Mouse (Mus musculus) CD4-positive, CD25-positive, alpha-beta regulatory T cell, adult 4 months (primary cell): ENCODE results near the gene Smim1. TPM values are rescaled to one million over a fixed set of nuclear protein-coding genes. Genes with fewer than 3 reads are reported as not detected.

Experiments
- ATAC-seq: one replicate; pipeline ENCODE4 v1.8.0; 2017
- polyA plus RNA-seq, 2 experiments: library from polyadenylated mRNA; unstranded; fragments of 100-300 nt; shearing (Covaris generic); gene quantifications; one replicate each; pipeline ENCODE4 v1.2.1; 2017

Gene Smim1
- polyA plus RNA-seq, 2 experiments from 2014 or later, result 0.12 to 0.65 TPM

DNA sequence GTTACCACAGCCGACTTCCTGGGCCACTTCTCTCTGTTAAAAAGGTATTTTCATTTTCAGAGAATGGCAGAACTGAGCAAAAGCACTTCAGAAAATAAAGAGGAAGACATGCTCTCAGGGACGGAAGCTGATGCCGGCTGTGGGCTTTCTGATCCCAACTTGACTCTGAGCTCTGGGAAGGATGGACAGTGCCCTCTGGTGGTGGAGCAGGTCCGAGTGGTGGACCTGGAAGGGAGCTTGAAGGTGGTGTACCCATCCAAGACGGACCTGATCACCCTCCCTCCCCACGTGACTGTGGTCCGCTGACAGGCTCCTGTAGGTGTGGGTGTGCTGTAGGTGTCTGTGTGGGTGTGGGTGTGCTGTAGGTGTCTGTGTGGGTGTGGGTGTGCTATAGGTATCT, 6.5 kb downstream of the Smim1 start:
- ATAC-seq, result no peak

DNA sequence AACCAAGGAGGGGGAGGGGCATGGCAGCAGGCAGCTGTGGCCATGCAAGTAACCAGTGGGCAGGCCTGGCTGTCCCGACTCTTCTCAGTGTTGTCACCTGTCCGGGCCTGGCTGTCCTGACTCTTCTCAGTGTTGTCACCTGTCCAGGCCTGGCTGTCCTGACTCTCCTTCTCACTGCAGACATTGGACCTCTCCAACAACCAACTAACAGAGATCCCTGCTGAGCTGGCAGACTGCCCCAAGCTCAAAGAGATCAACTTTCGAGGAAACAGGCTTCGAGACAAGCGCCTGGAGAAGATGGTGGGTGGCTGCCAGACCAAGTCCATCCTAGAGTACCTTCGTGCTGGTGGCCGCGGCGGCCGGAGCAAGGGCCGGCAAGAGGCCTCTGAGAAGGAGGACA, 10.6 kb downstream of the Smim1 start:
- no peak for ATAC-seq

- ATAC-seq, result peak; percentile 40
These were observed 13.7 kb downstream of the Smim1 start for GRCm38 (mm10) chr4:154012132-154012882.

GRCm38 (mm10) chr4:154011646-154012089, 14.4 kb downstream of the Smim1 start, which contains the start of gene Lrrc47:
Lrrc47 (plus strand) TSS chr4:154011731.
- peak; percentile 91 for ATAC-seq

- peak; percentile 63 for ATAC-seq
These were observed 15.0 kb downstream of the Smim1 start for GRCm38 (mm10) chr4:154010907-154011645.

GRCm38 (mm10) chr4:154007759-154008158, 18.3 kb downstream of the Smim1 start:
- no peak for ATAC-seq

GRCm38 (mm10) chr4:154006264-154006663, 19.8 kb downstream of the Smim1 start:
- ATAC-seq, result no peak

GRCm38 (mm10) chr4:154005488-154005887, 20.5 kb downstream of the Smim1 start:
- ATAC-seq, result no peak

- ATAC-seq, result no peak
These were observed 32.5 kb downstream of the Smim1 start for GRCm38 (mm10) chr4:153993505-153993904.

- no peak for ATAC-seq
These were observed 33.3 kb downstream of the Smim1 start for GRCm38 (mm10) chr4:153992715-153993114.

DNA sequence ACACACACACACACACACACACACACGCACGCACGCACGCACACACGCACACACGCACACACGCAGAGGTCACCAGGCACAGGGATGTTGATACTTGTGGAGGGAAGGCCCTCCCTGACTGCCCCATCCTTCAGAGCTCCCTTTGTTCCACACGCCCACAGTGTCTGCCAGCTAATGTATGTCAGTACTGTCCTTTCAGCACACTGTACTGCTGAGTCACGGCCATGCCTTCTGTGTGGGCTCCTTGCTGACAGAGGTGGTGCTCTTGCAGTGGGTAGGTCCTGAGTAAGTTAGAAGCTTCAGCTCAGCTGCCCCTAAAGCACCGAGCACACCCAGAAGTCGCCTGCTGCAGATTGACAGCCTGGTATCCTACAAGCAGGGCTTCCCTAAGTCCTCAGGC, 45.6 kb downstream of the Smim1 start:
- ATAC-seq, result no peak

GRCm38 (mm10) chr4:153979243-153979642, 46.8 kb downstream of the Smim1 start:
- ATAC-seq, result no peak

DNA sequence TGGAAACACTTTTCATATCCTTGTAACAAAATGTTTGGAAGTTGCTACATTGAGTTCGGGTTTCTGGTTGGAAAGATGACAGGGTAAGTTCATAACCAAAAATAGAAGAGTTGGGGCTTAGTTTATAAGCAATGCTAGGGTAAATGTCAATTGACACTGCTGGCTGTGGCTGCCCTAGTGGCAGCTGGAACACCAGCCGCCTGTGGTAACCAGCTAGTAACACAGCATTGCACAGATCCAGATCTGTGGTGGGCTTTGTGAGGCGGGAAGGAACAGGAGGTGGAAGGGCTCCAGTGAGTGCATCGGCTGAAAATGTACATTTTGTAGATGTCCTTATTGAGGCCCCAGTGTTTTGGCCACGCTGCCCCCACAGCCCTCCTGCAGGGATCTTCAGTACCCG, 50.3 kb downstream of the Smim1 start:
- no peak for ATAC-seq

DNA sequence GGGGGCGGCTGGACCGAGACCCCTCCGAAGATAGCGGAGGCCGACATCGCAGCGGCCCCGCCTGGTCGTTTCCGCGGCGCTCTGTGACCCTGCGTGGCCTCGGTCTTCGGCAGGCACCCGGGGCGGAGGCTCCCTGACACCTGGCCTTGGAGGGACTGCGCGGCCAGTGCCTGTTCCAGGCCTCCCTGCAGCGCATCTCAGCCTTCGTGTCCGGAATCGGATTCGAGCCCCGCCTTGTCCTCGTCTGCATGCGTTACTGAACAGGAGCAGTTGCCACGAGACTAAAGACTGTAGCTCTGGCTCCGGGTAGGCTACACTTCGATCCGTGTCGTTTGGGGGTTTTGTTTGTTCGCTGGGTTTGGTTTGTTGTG, 50.8 kb downstream of the Smim1 start:
- ATAC-seq, result peak; percentile 22

DNA sequence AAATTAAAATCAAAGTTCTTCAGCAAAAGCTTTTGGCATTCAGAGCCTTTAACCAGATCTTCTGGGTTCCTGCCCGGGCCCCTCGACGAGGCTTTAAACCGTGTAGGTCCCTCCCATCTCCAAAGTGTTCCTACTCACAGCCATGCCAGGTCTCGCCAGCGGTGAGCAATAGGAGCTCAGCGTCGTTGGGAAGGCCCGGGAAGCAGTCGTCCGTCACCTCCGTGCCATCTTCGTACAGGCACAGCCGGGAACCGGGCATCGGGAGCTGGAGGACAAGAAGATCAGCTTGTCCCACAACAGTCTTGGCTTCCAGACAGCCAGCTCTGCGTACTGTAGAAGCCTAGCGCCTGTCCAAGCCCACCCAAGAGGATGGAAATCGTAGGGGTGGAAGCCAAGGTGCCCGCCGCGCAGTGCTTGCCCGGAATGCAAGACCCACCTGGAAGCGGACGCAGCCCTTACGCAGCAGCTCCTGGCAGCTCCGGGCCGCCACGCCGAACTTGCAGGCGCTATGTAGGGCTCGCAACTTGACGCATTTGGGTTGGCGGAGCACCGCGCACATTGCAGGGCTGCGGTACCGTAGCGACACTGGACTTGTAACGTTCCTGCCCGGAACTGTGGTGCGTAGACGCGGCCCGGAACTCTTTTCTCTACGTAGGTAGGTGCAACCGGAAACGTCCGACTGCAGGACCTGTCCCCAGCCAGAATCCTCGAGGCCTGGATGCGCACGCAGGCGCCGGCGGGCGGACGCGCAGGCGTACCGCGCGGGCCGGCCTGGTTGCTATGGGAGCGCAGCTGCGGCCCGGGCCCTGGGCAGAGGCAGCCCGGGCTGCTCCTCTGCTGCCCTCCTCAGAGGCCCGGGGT, 51.4 kb downstream of the Smim1 start, which contains the start of the genes Dffb and Cep104:
TSS of gene Dffb (minus strand) at position 696 of the 861 bp plus-strand sequence.
TSS of gene Cep104 (plus strand) at position 764 of the 861 bp plus-strand sequence.
- ATAC-seq, result peak; percentile 95

Other genes starting within 250 kb of the Smim1 start
- 100 to 1,000 TPM; 103 to 106 TPM for gene A430005L14Rik, start 69.0 kb downstream of the Smim1 start, polyA plus RNA-seq
- gene Dffb, start 51.1 kb downstream of the Smim1 start, polyA plus RNA-seq, result 10 to 100 TPM; 14.8 to 23.5 TPM
- 1 to 10 TPM; 2.7 to 3.1 TPM for gene Cep104, start 51.0 kb downstream of the Smim1 start, polyA plus RNA-seq
- gene Lrrc47, start 14.5 kb downstream of the Smim1 start, polyA plus RNA-seq, result 1 to 10 TPM; 4.6 to 7.3 TPM
- gene Ccdc27, start 16.4 kb upstream of the Smim1 start, polyA plus RNA-seq, result not detected
- gene Trp73, start 114.0 kb upstream of the Smim1 start, polyA plus RNA-seq, result not detected
- gene Wrap73, start 116.1 kb upstream of the Smim1 start, polyA plus RNA-seq, result 10 to 100 TPM; 27.0 to 28.9 TPM
- 10 to 100 TPM; 11.4 to 28.4 TPM for gene Tprgl, start 134.4 kb upstream of the Smim1 start, polyA plus RNA-seq
- gene Megf6, start 144.5 kb upstream of the Smim1 start, polyA plus RNA-seq, result not detected